8 mouse cellular contexts compared by ENCODE assay signal in the genomic region with DNA sequence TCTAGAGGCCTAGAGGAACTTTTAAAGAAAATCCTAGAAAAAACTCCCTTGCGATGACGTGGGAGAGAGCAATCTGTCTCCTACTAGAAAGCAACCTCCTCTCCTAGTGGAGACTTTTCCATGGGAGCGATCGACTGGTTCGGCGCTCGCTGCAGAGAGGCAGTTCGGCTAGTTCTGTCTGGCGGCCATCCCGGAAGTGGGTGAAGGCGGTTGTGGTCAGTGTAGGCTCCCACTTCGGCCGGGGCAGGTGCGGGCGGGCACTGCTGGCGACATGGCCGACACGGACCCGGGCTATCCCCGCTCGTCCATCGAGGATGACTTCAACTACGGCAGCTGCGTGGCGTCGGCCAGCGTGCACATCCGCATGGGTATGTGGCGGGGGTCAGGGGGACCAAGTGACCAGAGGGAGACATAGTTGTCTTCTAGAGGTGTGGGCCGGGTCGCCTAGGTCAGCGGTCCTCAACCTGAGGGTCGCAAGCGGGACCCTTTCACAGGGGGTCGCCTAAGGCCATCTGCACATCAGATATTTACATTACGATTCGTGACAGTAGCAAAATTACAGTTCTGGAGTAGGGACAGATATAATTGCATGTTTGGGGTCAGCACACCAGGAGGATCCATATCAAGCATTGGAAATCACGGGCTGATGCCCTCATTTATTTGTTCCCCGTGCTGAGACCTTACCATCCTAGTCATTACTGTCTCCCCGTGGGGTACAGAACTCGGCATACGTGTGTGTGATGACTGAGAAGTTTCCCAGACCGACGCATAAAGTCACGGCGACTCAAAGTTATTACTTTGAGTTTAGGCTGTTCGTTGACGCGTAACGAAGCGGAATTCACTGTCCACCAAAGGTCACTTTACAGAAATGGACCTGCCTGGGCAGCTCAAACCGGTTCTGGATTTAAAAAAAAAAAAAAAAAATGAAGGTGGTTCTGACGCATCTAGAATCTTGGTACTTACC. TPM values are rescaled to one million over a fixed set of nuclear protein-coding genes. Genes with fewer than 3 reads are reported as not detected.
DNase-seq lines count a peak whose midpoint lies in the region; ATAC-seq and TF ChIP-seq lines count a peak whose summit lies in the region.

No protein-coding gene starts in this region.

- DNase-seq in Patski (ENCODE audit: low read depth, low spot score), result no peak
- DNase-seq in cerebellum, postnatal 25 days, result peak; percentile 87 to 94
- DNase-seq in frontal cortex, postnatal 25 days (ENCODE audit: low spot score in 2 of 2), result peak; percentile 76 to 82
- peak; percentile 87 for DNase-seq in hindbrain, embryonic 14.5 days (ENCODE audit: low spot score)
- peak; percentile 78 to 86 for DNase-seq in layer of hippocampus, postnatal 25 days (ENCODE audit: extremely low spot score in 1 of 2, low spot score in 1 of 2)
- peak; percentile 90 for DNase-seq in lung, postnatal 14 days
- DNase-seq in retina, adult 2 months (ENCODE audit: low read depth, low spot score), result peak; percentile 64
- peak; percentile 53 for DNase-seq in thymus, postnatal 25 days

- no peak for TF ChIP-seq CTCF in Patski (IDR thresholded peaks at IDR 0.05)

- peak; percentile 89 for ATAC-seq in Patski
- ATAC-seq in hindbrain, embryonic 14.5 days (ENCODE audit: low FRiP score), result peak; percentile 80

- peak overlapping the region; percentile 73 for H3K4me2 ChIP-seq in hindbrain, embryonic 14.5 days (replicated peaks)

- POLR2A ChIA-PET in Patski (lab: Charles Lee), result interaction anchor here (0.6 to 0.7 kb wide), 2 partner anchors 137 to 1217 kb away, joined by 3 read pairs; no protein-coding TSS in a partner anchor

- H3K36me3 ChIP-seq in hindbrain, embryonic 14.5 days (replicated peaks; ENCODE audit: control insufficient read depth, insufficient read depth), result no peaks in the 10 kb centered on the region

- H3K27ac ChIP-seq in hindbrain, embryonic 14.5 days, result no peak overlapping the region

- H3K4me3 ChIP-seq in hindbrain, embryonic 14.5 days (replicated peaks; ENCODE audit: low read length), result peak overlapping the region; percentile 93

- CTCF ChIA-PET in Patski (lab: Charles Lee), result no interaction called here

- no peaks in the 10 kb centered on the region for H3K9me3 ChIP-seq in hindbrain, embryonic 14.5 days (ENCODE audit: control insufficient read depth, low read length)

- H3K27me3 ChIP-seq in Patski, result peaks cover 4% of the 10 kb centered on the region
- H3K27me3 ChIP-seq in hindbrain, embryonic 14.5 days (ENCODE audit: control insufficient read depth, insufficient read depth, low read length), result no peaks in the 10 kb centered on the region

- in situ Hi-C loops in Patski (cut with MboI; ENCODE audit: low pct_unique_long_range_greater_than_20kb), result no loop called here

- H3K4me1 ChIP-seq in hindbrain, embryonic 14.5 days (replicated peaks; ENCODE audit: control insufficient read depth, insufficient read depth, low read length), result peaks cover 11% of the 10 kb centered on the region

- peak overlapping the region; percentile 88 for H3K9ac ChIP-seq in hindbrain, embryonic 14.5 days

- WGBS in hindbrain, embryonic 14.5 days, result 3% methylated on average over 53 of the region's 53 CpGs

RNA-seq across cellular contexts. Expression of a gene that starts 6.9 kb away (rescaled TPM):
- 0.21 TPM for polyA plus RNA-seq in Patski (2021)
- 0.37 and 0.51 TPM in 2 replicates for polyA plus RNA-seq in hindbrain, embryonic 14.5 days (2014; fragmentation: Nextera tagmentation; extraction: Ambion mirVana)
- under 1 TPM; 0.44 to 0.70 TPM for total RNA-seq in layer of hippocampus, postnatal 25 days (2021)

RNA-seq across cellular contexts. Expression of a gene that starts 7.5 kb away (rescaled TPM):
- 187 TPM for polyA plus RNA-seq in Patski (2021)
- 111 and 117 TPM in 2 replicates for polyA plus RNA-seq in hindbrain, embryonic 14.5 days (2014; fragmentation: Nextera tagmentation; extraction: Ambion mirVana)
- total RNA-seq in layer of hippocampus, postnatal 25 days (2021), result 10 to 100 TPM; 56.7 to 68.5 TPM

RNA-seq across cellular contexts. Expression of a gene that starts 18.0 kb away (rescaled TPM):
- polyA plus RNA-seq in Patski (2021), result 41.9 TPM
- polyA plus RNA-seq in hindbrain, embryonic 14.5 days (2014; fragmentation: Nextera tagmentation; extraction: Ambion mirVana), result 35.5 and 38.7 TPM in 2 replicates
- total RNA-seq in layer of hippocampus, postnatal 25 days (2021), result 10 to 100 TPM; 16.4 to 17.7 TPM
